Mouse (Mus musculus) heart, adult 2 months (tissue): ENCODE data around the gene Trim30b. TPM values are rescaled to one million over a fixed set of nuclear protein-coding genes. Genes with fewer than 3 reads are reported as not detected.

Experiments
- DNase-seq, 2 experiments: peaks; one replicate each; pipeline ENCODE4 v3.0.0; 2021
- H3K27ac ChIP-seq: fragments of 200-600 bp; 2 replicates; pipeline ENCODE4 v1.8.1; 2022
- H3K27me3 ChIP-seq: fragments of 200-500 bp; 2 replicates; pipeline ENCODE4 v1.6.1; 2012; ENCODE audit warnings: mild to moderate bottlenecking, low read length, inconsistent platforms, mixed read lengths; ENCODE audit not compliant: control insufficient read depth, insufficient read depth
- H3K36me3 ChIP-seq: fragments of 200-500 bp; 2 replicates; pipeline ENCODE4 v1.6.1; 2012; ENCODE audit warnings: low read length, inconsistent platforms; ENCODE audit not compliant: control insufficient read depth, insufficient read depth
- H3K4me1 ChIP-seq: fragments of 200-500 bp; 2 replicates; pipeline ENCODE4 v1.6.1; 2011; ENCODE audit warnings: low read length; ENCODE audit not compliant: control insufficient read depth, insufficient read depth
- H3K4me3 ChIP-seq: fragments of 200-600 bp; 2 replicates; pipeline ENCODE4 v1.8.1; 2022
- H3K79me2 ChIP-seq: fragments of 200-500 bp; replicated peaks from 2 replicates; pipeline ENCODE4 v1.6.1; 2012; ENCODE audit warnings: mild to moderate bottlenecking, inconsistent platforms, low read length, moderate library complexity, mixed read lengths; ENCODE audit not compliant: control insufficient read depth, insufficient read depth
- H3K9ac ChIP-seq: fragments of 200-500 bp; 2 replicates; pipeline ENCODE4 v1.6.1; 2012; ENCODE audit warnings: low read depth, mild to moderate bottlenecking, control low read depth, inconsistent platforms, low read length, mixed read lengths
- CTCF ChIP-seq: fragments of 200-600 bp; IDR thresholded peaks from 2 replicates; pipeline ENCODE4 v1.8.1; 2022; ENCODE audit warnings: antibody characterized with exemption, mild to moderate bottlenecking, moderate library complexity
- EP300 ChIP-seq: fragments of 200-500 bp; IDR thresholded peaks from 2 replicates; pipeline ENCODE4 v1.6.1; 2011; ENCODE audit warnings: low read depth, low read length, control low read depth; ENCODE audit not compliant: insufficient read depth
- POLR2A ChIP-seq: fragments of 200-500 bp; IDR thresholded peaks from 2 replicates; pipeline ENCODE4 v1.6.1; 2011; ENCODE audit warnings: mild to moderate bottlenecking, low read depth, low read length, control low read depth; ENCODE audit not compliant: insufficient read depth
- WGBS: fragments of 180-500 bp; shearing (Covaris S2); methylation state at CpG from one replicate; pipeline ENCODE4 v1.1.7; 2018; 5-methylcytosine and 5-hydroxymethylcytosine counted together
- intact Hi-C: fragments of 180-260 bp; cut with DNase I; formaldehyde crosslinking; loops from one replicate; pipeline ENCODE4 v1.15.1; 2025
- long read RNA-seq: library from polyadenylated mRNA; stranded (forward); transcript quantifications from one replicate; pipeline ENCODE4 v2.0.0, GENCODE M21; 2021
- polyA plus RNA-seq: library from polyadenylated mRNA; depleted of rRNA; stranded (reverse); fragments of >200 nt; gene quantifications from 2 replicates; pipeline ENCODE4 v1.2.3, GENCODE M21; 2012; rRNA removed
- total RNA-seq, 2 experiments: library from RNA; stranded (reverse); gene quantifications; 2 replicates each; pipeline ENCODE4 v1.2.3; 2021

Gene Trim30b
- total RNA-seq (under 1 TPM; 0.14 to 0.23 TPM), polyA plus RNA-seq (0.21 and 0.23 TPM in 2 replicates)
- long read RNA-seq, result 0 reads

GRCm38 (mm10) chr7:104369736-104370414 lies at the start of gene Trim30b:
Gene Trim30b (minus strand): TSS chr7:104369884.
- intact Hi-C loops, result no loop called here
- no peak within 1 kb of the TSS for H3K9ac ChIP-seq
- H3K4me1 ChIP-seq, result no peaks in the 10 kb centered on the region; the same call in 1 of the 2 replicates
- WGBS, result 62% methylated on average over 1 of the region's 1 CpGs
- TF ChIP-seq CTCF (peak; percentile 51), POLR2A (no peak)
- no peaks in the 10 kb centered on the region for H3K27me3 ChIP-seq
- no peak within 1 kb of the TSS for H3K4me3 ChIP-seq
- no peaks in the 10 kb centered on the region for H3K36me3 ChIP-seq
- peak; percentile 34 to 54 for DNase-seq
- H3K27ac ChIP-seq, result peak within 1 kb of the TSS; percentile 51
- H3K79me2 ChIP-seq, result no peaks in the 10 kb centered on the region

DNA sequence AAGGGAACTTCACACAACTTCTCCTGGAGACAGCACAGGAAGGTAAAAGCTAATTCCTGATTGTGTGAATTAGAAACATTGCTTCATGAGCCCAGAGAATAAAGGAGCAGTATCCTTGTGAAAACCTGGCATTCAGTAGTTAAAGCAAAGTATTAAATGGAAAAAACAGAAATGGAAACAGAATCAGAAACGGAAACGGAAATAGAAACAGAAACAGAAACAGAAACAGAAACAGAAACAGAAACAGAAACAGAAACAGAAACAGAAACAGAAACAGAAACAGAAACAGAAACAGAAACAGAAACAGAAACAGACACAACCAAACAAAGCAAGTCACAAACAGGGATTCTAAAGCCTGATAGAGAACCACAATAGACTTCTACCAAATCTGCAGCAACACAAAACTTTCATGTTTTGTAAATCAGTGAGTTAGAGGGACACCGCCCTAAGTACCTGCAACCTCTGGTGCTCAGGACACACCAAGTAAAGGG lies 34.8 kb upstream of the Trim30b start:
- no peak for DNase-seq
- Histone ChIP-seq H3K27me3 (no peaks in the 10 kb centered on the region), H3K36me3 (no peaks in the 10 kb centered on the region), H3K4me3 (no peak overlapping the region), H3K4me1 (peaks cover 3% of the 10 kb centered on the region), H3K79me2 (no peaks in the 10 kb centered on the region), H3K27ac (no peak overlapping the region), H3K9ac (no peak overlapping the region)
- intact Hi-C loops, result no loop called here
- TF ChIP-seq CTCF, result no peak
- whole genome bisulfite sequencing, result 80% methylated on average over 3 of the region's 3 CpGs

DNA sequence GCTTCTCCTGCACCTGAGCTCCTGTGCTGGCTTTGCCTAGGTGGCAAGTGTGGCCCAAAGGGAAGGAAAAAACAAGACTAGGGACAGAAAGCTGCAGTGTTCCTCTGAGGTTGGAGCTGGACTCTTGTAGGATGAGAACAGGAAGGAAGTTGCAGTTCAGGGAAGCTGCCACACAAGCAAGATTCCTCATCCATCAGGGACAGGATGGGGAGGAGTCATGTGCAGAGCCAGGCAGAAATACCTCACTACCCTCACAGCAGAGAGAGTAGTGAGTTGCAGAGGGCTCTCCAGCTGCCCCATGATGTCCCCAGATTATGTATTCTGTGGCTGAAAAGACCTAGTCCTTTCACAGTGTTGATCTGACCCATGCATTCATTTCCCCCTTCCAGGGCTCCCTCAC lies 31.5 kb upstream of the Trim30b start:
- H3K27me3 ChIP-seq, result no peaks in the 10 kb centered on the region
- DNase-seq, result peak in 1 of 2 experiments; percentile 6
- H3K4me1 ChIP-seq, result peaks cover 3% of the 10 kb centered on the region
- H3K27ac ChIP-seq, result no peak overlapping the region
- no peak for TF ChIP-seq POLR2A
- TF ChIP-seq EP300, result no peak
- no peak for TF ChIP-seq CTCF
- H3K9ac ChIP-seq, result no peak overlapping the region
- H3K4me3 ChIP-seq, result no peak overlapping the region
- no peaks in the 10 kb centered on the region for H3K79me2 ChIP-seq
- H3K36me3 ChIP-seq, result no peaks in the 10 kb centered on the region
- intact Hi-C loops, result no loop called here

GRCm38 (mm10) chr7:104400698-104401097 lies 31.0 kb upstream of the Trim30b start, which contains the start of gene Trim30c:
Gene Trim30c (minus strand): TSS chr7:104400837.
- no peak within 1 kb of the TSS for H3K27ac ChIP-seq
- DNase-seq, result no peak
- WGBS, result 76% methylated on average over 1 of the region's 1 CpGs

GRCm38 (mm10) chr7:104398492-104398891 lies 28.8 kb upstream of the Trim30b start:
- H3K79me2 ChIP-seq, result no peaks in the 10 kb centered on the region
- H3K4me1 ChIP-seq, result peaks cover 3% of the 10 kb centered on the region
- 66% methylated on average over 1 of the region's 1 CpGs for WGBS
- no peak for TF ChIP-seq EP300
- TF ChIP-seq POLR2A, result no peak
- no peak for TF ChIP-seq CTCF
- H3K9ac ChIP-seq, result no peak overlapping the region
- intact Hi-C loops, result no loop called here
- H3K27ac ChIP-seq, result no peak overlapping the region
- no peaks in the 10 kb centered on the region for H3K36me3 ChIP-seq
- H3K27me3 ChIP-seq, result no peaks in the 10 kb centered on the region
- H3K4me3 ChIP-seq, result no peak overlapping the region
- no peak for DNase-seq

More at GRCm38 (mm10) chr7:104400698-104401097, 31.0 kb upstream of the Trim30b start, which contains the start of gene Trim30c:
- TF ChIP-seq CTCF (no peak), EP300 (no peak), POLR2A (no peak)
- no peaks in the 10 kb centered on the region for H3K79me2 ChIP-seq
- H3K4me3 ChIP-seq, result no peak within 1 kb of the TSS
- no peaks in the 10 kb centered on the region for H3K27me3 ChIP-seq
- peaks cover 3% of the 10 kb centered on the region for H3K4me1 ChIP-seq
- intact Hi-C loops, result no loop called here
- no peak within 1 kb of the TSS for H3K9ac ChIP-seq
- H3K36me3 ChIP-seq, result no peaks in the 10 kb centered on the region

- Histone ChIP-seq H3K27ac (no peak overlapping the region), H3K4me3 (no peak overlapping the region), H3K36me3 (no peaks in the 10 kb centered on the region), H3K4me1 (no peaks in the 10 kb centered on the region; the same call in 1 of the 2 replicates), H3K79me2 (no peaks in the 10 kb centered on the region), H3K27me3 (no peaks in the 10 kb centered on the region), H3K9ac (no peak overlapping the region)
- no peak for DNase-seq
- intact Hi-C loops, result no loop called here
- TF ChIP-seq POLR2A, result no peak
- TF ChIP-seq CTCF, result no peak
- TF ChIP-seq EP300, result no peak
These were observed 3.3 kb downstream of the Trim30b start for GRCm38 (mm10) chr7:104366339-104366738.
